Comparison of ENCODE assay signal across 15 mouse cellular contexts in the genomic region with DNA sequence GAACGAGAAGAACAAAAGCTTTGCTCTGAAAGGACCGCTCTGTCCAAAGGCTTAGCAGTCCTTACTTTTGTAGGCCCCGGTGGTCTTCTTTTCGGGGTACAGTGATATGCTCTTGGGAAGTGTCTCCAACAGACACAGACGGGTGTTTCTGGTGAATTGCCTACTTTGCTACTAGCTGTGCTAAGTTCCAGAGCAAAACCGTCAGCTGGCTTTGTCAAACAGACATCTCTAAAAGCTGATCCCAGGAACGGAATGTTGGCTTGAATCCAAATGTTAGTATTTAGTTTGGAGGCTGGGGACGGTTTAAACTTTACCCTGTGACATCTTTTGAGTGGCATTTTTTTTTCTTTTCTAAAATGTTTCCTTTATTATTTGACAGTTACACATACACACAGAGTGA.
DNase-seq lines count a peak whose midpoint lies in the region; ATAC-seq and TF ChIP-seq lines count a peak whose summit lies in the region.
"Had no signal": no experiment of that assay in that cellular context is flagged by ENCODE, and none has a peak within 500 bp of the region (broad histone marks: within the 10 kb centered on the region; RNA-seq: fewer than 3 reads in every experiment).

No protein-coding gene starts in this region.

- CTCF ChIA-PET in Patski (lab: Charles Lee), result interaction anchor here (1.0 to 1.5 kb wide), 2 partner anchors 10 to 23 kb away, joined by 3 to 5 read pairs; no protein-coding TSS in a partner anchor

- no peaks in the 10 kb centered on the region for H3K9me3 ChIP-seq in forebrain, embryonic 14.5 days (replicated peaks; ENCODE audit: control insufficient read depth, low read length)
- no peaks in the 10 kb centered on the region for H3K9me3 ChIP-seq in forebrain, embryonic 12.5 days
- no peaks in the 10 kb centered on the region for H3K9me3 ChIP-seq in liver, embryonic 14.5 days (ENCODE audit: control insufficient read depth, low read length)
- H3K9me3 ChIP-seq: forebrain, embryonic 15.5 days; hindbrain, embryonic 12.5 days; midbrain, embryonic 13.5 days had no signal

- H3K27ac ChIP-seq in forebrain, embryonic 14.5 days (ENCODE audit: low read depth, low read length), result no peak overlapping the region
- no peak overlapping the region for H3K27ac ChIP-seq in forebrain, embryonic 12.5 days
- H3K27ac ChIP-seq in liver, embryonic 14.5 days, result no peak overlapping the region
- H3K27ac ChIP-seq: forebrain, embryonic 15.5 days; hindbrain, embryonic 12.5 days; layer of hippocampus, adult 2 months; midbrain, embryonic 13.5 days had no signal

- ATAC-seq in forebrain, embryonic 14.5 days, result no peak
- no peak for ATAC-seq in forebrain, embryonic 12.5 days (ENCODE audit: low FRiP score)
- no peak for ATAC-seq in liver, embryonic 14.5 days (ENCODE audit: insufficient read depth)
- ATAC-seq in Patski, result peak; percentile 48
- ATAC-seq: forebrain, embryonic 15.5 days; midbrain, embryonic 13.5 days had no signal

- 16% methylated on average over 8 of the region's 8 CpGs for WGBS in forebrain, embryonic 14.5 days
- WGBS in forebrain, embryonic 12.5 days, result 44% methylated on average over 8 of the region's 8 CpGs
- WGBS in liver, embryonic 14.5 days (ENCODE audit: insufficient replicate concordance), result 57% methylated on average over 8 of the region's 8 CpGs

- no peaks in the 10 kb centered on the region for H3K27me3 ChIP-seq in forebrain, embryonic 14.5 days (replicated peaks; ENCODE audit: control insufficient read depth, insufficient read depth, low read length)
- no peaks in the 10 kb centered on the region for H3K27me3 ChIP-seq in forebrain, embryonic 12.5 days
- H3K27me3 ChIP-seq in liver, embryonic 14.5 days (ENCODE audit: control insufficient read depth, insufficient read depth, low read length), result no peaks in the 10 kb centered on the region
- no peaks in the 10 kb centered on the region for H3K27me3 ChIP-seq in Patski
- H3K27me3 ChIP-seq: forebrain, embryonic 15.5 days; hindbrain, embryonic 12.5 days; midbrain, embryonic 13.5 days had no signal

- H3K4me3 ChIP-seq in forebrain, embryonic 14.5 days (ENCODE audit: low read depth, low read length), result no peak overlapping the region
- H3K4me3 ChIP-seq in forebrain, embryonic 12.5 days (replicated peaks), result no peak overlapping the region
- H3K4me3 ChIP-seq in liver, embryonic 14.5 days (ENCODE audit: insufficient read depth in 1 of 2, low read depth in 2 of 2, low read length in 2 of 2), result no peak overlapping the region
- H3K4me3 ChIP-seq: forebrain, embryonic 15.5 days; hindbrain, embryonic 12.5 days; layer of hippocampus, adult 2 months; midbrain, embryonic 13.5 days had no signal

- H3K4me2 ChIP-seq in forebrain, embryonic 14.5 days (ENCODE audit: low read length), result no peak overlapping the region
- H3K4me2 ChIP-seq in forebrain, embryonic 12.5 days, result no peak overlapping the region
- no peak overlapping the region for H3K4me2 ChIP-seq in liver, embryonic 14.5 days (ENCODE audit: low read depth)
- H3K4me2 ChIP-seq: forebrain, embryonic 15.5 days; hindbrain, embryonic 12.5 days; midbrain, embryonic 13.5 days had no signal

- H3K9ac ChIP-seq in forebrain, embryonic 14.5 days (ENCODE audit: low read length), result no peak overlapping the region
- no peak overlapping the region for H3K9ac ChIP-seq in forebrain, embryonic 12.5 days
- no peak overlapping the region for H3K9ac ChIP-seq in liver, embryonic 14.5 days (replicated peaks)
- H3K9ac ChIP-seq: forebrain, embryonic 15.5 days; hindbrain, embryonic 12.5 days; midbrain, embryonic 13.5 days had no signal

- peak; percentile 57 for DNase-seq in forebrain, embryonic 14.5 days (ENCODE audit: low spot score)
- DNase-seq in liver, embryonic 14.5 days (ENCODE audit: low read depth in 3 of 3, low spot score in 3 of 3), result peak in 2 of 3 experiments; percentile 18 to 19
- DNase-seq in liver (no peak), Patski (ENCODE audit: low read depth, low spot score) (no peak)
- DNase-seq in kidney, postnatal 25 days, result peak; percentile 49 to 51
- no peak for DNase-seq in urinary bladder, postnatal 10 days (ENCODE audit: low spot score)
- DNase-seq in cerebellum, adult 8-10 months, result no peak
- DNase-seq: heart, adult 11 months; left cerebral cortex, postnatal 4 days; thymus, adult 2 months had no signal

- in situ Hi-C loops in Patski (cut with MboI; ENCODE audit: low pct_unique_long_range_greater_than_20kb), result no loop called here

- POLR2A ChIA-PET in Patski (lab: Charles Lee), result no interaction called here

- H3K4me1 ChIP-seq in forebrain, embryonic 14.5 days (ENCODE audit: control insufficient read depth, insufficient read depth, low read length), result 0 out of 2 replicates have a peak, but pooled peaks cover 4% of the 10 kb centered on the region
- peaks cover 7% of the 10 kb centered on the region for H3K4me1 ChIP-seq in forebrain, embryonic 12.5 days
- peaks cover 0 to 19% of the 10 kb centered on the region in 2 experiments; a peak in 2 of 4 replicates for H3K4me1 ChIP-seq in liver, embryonic 14.5 days (replicated peaks; ENCODE audit: control insufficient read depth in 2 of 2, insufficient read depth in 2 of 2, low read length in 1 of 2)

- no peak for TF ChIP-seq CTCF in liver, embryonic 14.5 days (IDR thresholded peaks at IDR 0.05; ENCODE audit: low read depth)
- TF ChIP-seq CTCF in Patski (IDR thresholded peaks at IDR 0.05), result no peak

- H3K36me3 ChIP-seq in forebrain, embryonic 14.5 days (ENCODE audit: control insufficient read depth, insufficient read depth, low read length), result no peaks in the 10 kb centered on the region
- no peaks in the 10 kb centered on the region for H3K36me3 ChIP-seq in forebrain, embryonic 12.5 days (replicated peaks)
- no peaks in the 10 kb centered on the region for H3K36me3 ChIP-seq in liver, embryonic 14.5 days (replicated peaks; ENCODE audit: control insufficient read depth, insufficient read depth, low read depth)
- H3K36me3 ChIP-seq: forebrain, embryonic 15.5 days; hindbrain, embryonic 12.5 days; midbrain, embryonic 13.5 days had no signal

- TF ChIP-seq EP300 in liver, embryonic 14.5 days (IDR thresholded peaks at IDR 0.05; ENCODE audit: low read depth), result no peak

Comparison
In these comparisons a context has a peak if more than half of its experiments do, and no peak if none do; other contexts are left out.
1. DNase-seq: peak in forebrain, embryonic 14.5 days (single experiment), liver, embryonic 14.5 days (2 of 3) and kidney, postnatal 25 days (2 of 2); none in liver (single experiment), Patski (single experiment), urinary bladder, postnatal 10 days (single experiment) and cerebellum, adult 8-10 months (single experiment).